Mouse (Mus musculus): ENCODE measurements around the gene Gpr152.

DNA sequence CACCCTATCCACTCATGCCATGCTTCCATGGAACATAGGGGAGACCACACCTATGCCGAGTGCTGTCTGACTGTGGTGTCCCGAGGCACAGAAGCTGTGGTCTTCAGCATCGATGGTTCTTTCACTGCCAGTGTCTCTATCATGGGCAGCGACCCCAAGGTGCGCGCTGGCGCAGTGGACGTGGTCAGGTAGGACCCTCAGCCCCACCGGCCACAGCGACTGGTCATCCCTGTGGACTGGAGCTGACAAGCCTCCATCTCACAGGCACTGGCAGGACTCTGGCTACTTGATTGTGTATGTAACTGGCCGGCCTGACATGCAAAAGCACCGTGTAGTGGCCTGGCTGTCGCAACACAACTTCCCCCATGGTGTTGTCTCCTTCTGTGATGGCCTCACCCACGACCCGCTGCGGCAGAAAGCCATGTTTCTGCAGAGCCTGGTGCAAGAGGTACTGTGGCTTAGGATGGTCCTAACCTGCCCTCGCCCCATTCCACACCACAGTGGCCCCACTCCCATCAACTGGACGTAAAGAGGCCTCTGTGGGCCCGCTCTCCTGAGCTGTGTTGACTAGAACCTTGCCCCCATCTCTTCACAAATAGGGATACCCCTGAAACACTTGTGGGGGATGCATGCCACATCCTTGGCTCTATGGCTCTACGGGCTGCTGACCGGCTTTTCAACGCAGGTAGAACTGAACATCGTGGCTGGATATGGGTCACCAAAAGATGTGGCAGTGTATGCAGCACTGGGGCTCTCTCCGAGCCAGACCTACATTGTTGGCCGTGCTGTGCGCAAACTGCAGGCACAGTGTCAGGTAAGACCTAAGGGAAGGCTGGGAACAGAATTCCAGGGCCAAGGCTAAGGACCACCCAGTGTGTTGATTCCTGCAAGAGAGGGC is 27.3 kb upstream of the Gpr152 start:
- TF ChIP-seq CTCF (IDR thresholded peaks at IDR 0.05; ENCODE audit: extremely low read depth, insufficient read length, insufficient replicate concordance, low read depth, low read length) = no peak
- TF ChIP-seq POLR2A (IDR thresholded peaks at IDR 0.05; ENCODE audit: low read depth, low read length) = no peak

Data from small intestine, adult 2 months (tissue).